Mouse (Mus musculus) layer of hippocampus, adult 9-11 months (tissue): Measurements from ENCODE around the gene Runx1.

Experiments used
- DNase-seq: peaks from one replicate; pipeline ENCODE4 v3.0.0; 2022

Gene Runx1

GRCm38 (mm10) chr16:92744172-92744777 is 81.7 kb downstream of the Runx1 start:
- DNase-seq: no peak

GRCm38 (mm10) chr16:92743755-92744154 is 82.2 kb downstream of the Runx1 start:
- no peak for DNase-seq

GRCm38 (mm10) chr16:92741342-92741741 is 84.6 kb downstream of the Runx1 start:
- no peak for DNase-seq

- DNase-seq: no peak
Observed at GRCm38 (mm10) chr16:92740541-92740940, 85.4 kb downstream of the Runx1 start.

- no peak for DNase-seq
Observed at GRCm38 (mm10) chr16:92739997-92740396, 86.0 kb downstream of the Runx1 start.

GRCm38 (mm10) chr16:92739071-92739793 is 86.7 kb downstream of the Runx1 start:
- DNase-seq: no peak

GRCm38 (mm10) chr16:92738476-92739010 is 87.4 kb downstream of the Runx1 start:
- DNase-seq: no peak

GRCm38 (mm10) chr16:92726870-92727269 is 99.1 kb downstream of the Runx1 start:
- no peak for DNase-seq

- no peak for DNase-seq
Observed at GRCm38 (mm10) chr16:92724526-92724925, 101.4 kb downstream of the Runx1 start.

GRCm38 (mm10) chr16:92720678-92721077 is 105.3 kb downstream of the Runx1 start:
- no peak for DNase-seq

- no peak for DNase-seq
Observed at GRCm38 (mm10) chr16:92719725-92720124, 106.2 kb downstream of the Runx1 start.

- peak; percentile 88 for DNase-seq
Observed at GRCm38 (mm10) chr16:92715599-92716483, 110.1 kb downstream of the Runx1 start.

GRCm38 (mm10) chr16:92710161-92710560 is 115.8 kb downstream of the Runx1 start:
- DNase-seq: no peak

GRCm38 (mm10) chr16:92708718-92709117 is 117.2 kb downstream of the Runx1 start:
- no peak for DNase-seq

GRCm38 (mm10) chr16:92707712-92708111 is 118.2 kb downstream of the Runx1 start:
- peak; percentile 85 for DNase-seq

GRCm38 (mm10) chr16:92707146-92707545 is 118.8 kb downstream of the Runx1 start:
- DNase-seq: no peak

- no peak for DNase-seq
Observed at GRCm38 (mm10) chr16:92705564-92706458, 120.1 kb downstream of the Runx1 start.

GRCm38 (mm10) chr16:92703850-92704249 is 122.1 kb downstream of the Runx1 start:
- DNase-seq: no peak

GRCm38 (mm10) chr16:92699531-92700397 is 126.2 kb downstream of the Runx1 start:
- DNase-seq: no peak

- DNase-seq: peak; percentile 78
Observed at GRCm38 (mm10) chr16:92698612-92698998, 127.3 kb downstream of the Runx1 start.
